Mouse (Mus musculus): ENCODE data around the gene Hspa5. TPM values are rescaled to one million over a fixed set of nuclear protein-coding genes. Genes with fewer than 3 reads are reported as not detected.
"Not testable (repeated sequence)": the region's sequence is repeated elsewhere in the genome, so short reads cannot be mapped to it uniquely, and the experiment has no call there.

Gene Hspa5
- total and polyA plus RNA-seq, 3 experiments, result 427 to 818 (median 752) TPM

GRCm38 (mm10) chr2:34805364-34805950 is 33.7 kb downstream of the Hspa5 start:
- H3K27ac ChIP-seq, result no peak overlapping the region; the same call in 1 of the 2 replicates
- H3K4me3 ChIP-seq, result no peak overlapping the region
- intact Hi-C loops (cut with DNase I), result loop anchor here (5.0 kb wide), 1 partner anchor 67 kb away; the partner anchor contains the start of genes Cutal and Psmd5
- H3K27me3 ChIP-seq (ENCODE audit: control insufficient read depth, insufficient read depth, low read length), result no peaks in the 10 kb centered on the region
- no peak for DNase-seq
- H3K9ac ChIP-seq (ENCODE audit: low read depth, low read length), result no peak overlapping the region
- peaks cover 10% of the 10 kb centered on the region for H3K4me1 ChIP-seq (ENCODE audit: control insufficient read depth, insufficient read depth, low read length)
- peaks cover 45% of the 10 kb centered on the region for H3K36me3 ChIP-seq (ENCODE audit: control insufficient read depth, insufficient read depth, low read length)
- peaks cover 9% of the 10 kb centered on the region for H3K79me2 ChIP-seq (replicated peaks; ENCODE audit: control insufficient read depth, insufficient read depth, low read length)
- TF ChIP-seq EP300 (IDR thresholded peaks at IDR 0.05; ENCODE audit: insufficient read depth, low read depth, low read length) (no peak), POLR2A (IDR thresholded peaks at IDR 0.05; ENCODE audit: insufficient read depth, low read depth, low read length) (no peak), CTCF (IDR thresholded peaks at IDR 0.05) (no peak)
- WGBS, result 75% methylated on average over 10 of the region's 10 CpGs

GRCm38 (mm10) chr2:34808057-34808456 is 36.3 kb downstream of the Hspa5 start:
- Histone ChIP-seq H3K4me1 (ENCODE audit: control insufficient read depth, insufficient read depth, low read length) (peaks cover 10% of the 10 kb centered on the region), H3K4me3 (no peak overlapping the region), H3K36me3 (ENCODE audit: control insufficient read depth, insufficient read depth, low read length) (peaks cover 54% of the 10 kb centered on the region), H3K9ac (ENCODE audit: low read depth, low read length) (no peak overlapping the region), H3K27me3 (ENCODE audit: control insufficient read depth, insufficient read depth, low read length) (no peaks in the 10 kb centered on the region), H3K27ac (no peak overlapping the region), H3K79me2 (replicated peaks; ENCODE audit: control insufficient read depth, insufficient read depth, low read length) (peaks cover 11% of the 10 kb centered on the region)
- TF ChIP-seq POLR2A (IDR thresholded peaks at IDR 0.05; ENCODE audit: insufficient read depth, low read depth, low read length), result no peak
- no peak for TF ChIP-seq EP300 (IDR thresholded peaks at IDR 0.05; ENCODE audit: insufficient read depth, low read depth, low read length)
- intact Hi-C loops (cut with DNase I), result loop anchor here (5.0 kb wide), 1 partner anchor 64 kb away; the partner anchor contains the start of genes Cutal and Psmd5
- no peak for DNase-seq
- 62% methylated on average over 2 of the region's 2 CpGs for WGBS

GRCm38 (mm10) chr2:34809568-34809967 is 37.8 kb downstream of the Hspa5 start:
- intact Hi-C loops (cut with DNase I), result loop anchor here (5.0 kb wide), 1 partner anchor 63 kb away; the partner anchor contains the start of genes Cutal and Psmd5
- 84% methylated on average over 1 of the region's 1 CpGs for WGBS
- Histone ChIP-seq H3K36me3 (ENCODE audit: control insufficient read depth, insufficient read depth, low read length) (peaks cover 51% of the 10 kb centered on the region), H3K79me2 (replicated peaks; ENCODE audit: control insufficient read depth, insufficient read depth, low read length) (peaks cover 6% of the 10 kb centered on the region; the same call in 1 of the 2 replicates), H3K4me1 (ENCODE audit: control insufficient read depth, insufficient read depth, low read length) (peaks cover 3% of the 10 kb centered on the region; the same call in 1 of the 2 replicates), H3K9ac (ENCODE audit: low read depth, low read length) (no peak overlapping the region), H3K4me3 (no peak overlapping the region), H3K27ac (no peak overlapping the region), H3K27me3 (ENCODE audit: control insufficient read depth, insufficient read depth, low read length) (no peaks in the 10 kb centered on the region)
- TF ChIP-seq EP300 (IDR thresholded peaks at IDR 0.05; ENCODE audit: insufficient read depth, low read depth, low read length) (no peak), CTCF (IDR thresholded peaks at IDR 0.05) (no peak), POLR2A (IDR thresholded peaks at IDR 0.05; ENCODE audit: insufficient read depth, low read depth, low read length) (no peak)
- no peak for DNase-seq

GRCm38 (mm10) chr2:34810775-34811174 is 39.0 kb downstream of the Hspa5 start:
- no peak for DNase-seq
- WGBS, result 84% methylated on average over 3 of the region's 3 CpGs
- intact Hi-C loops (cut with DNase I), result no loop called here
- Histone ChIP-seq H3K79me2 (replicated peaks; ENCODE audit: control insufficient read depth, insufficient read depth, low read length) (peaks cover 5% of the 10 kb centered on the region; the same call in 1 of the 2 replicates), H3K4me3 (no peak overlapping the region), H3K36me3 (ENCODE audit: control insufficient read depth, insufficient read depth, low read length) (peaks cover 48% of the 10 kb centered on the region), H3K4me1 (ENCODE audit: control insufficient read depth, insufficient read depth, low read length) (peaks cover under 1% of the 10 kb centered on the region; the same call in 1 of the 2 replicates), H3K27me3 (ENCODE audit: control insufficient read depth, insufficient read depth, low read length) (no peaks in the 10 kb centered on the region), H3K9ac (ENCODE audit: low read depth, low read length) (no peak overlapping the region), H3K27ac (no peak overlapping the region)
- TF ChIP-seq POLR2A (IDR thresholded peaks at IDR 0.05; ENCODE audit: insufficient read depth, low read depth, low read length) (no peak), CTCF (IDR thresholded peaks at IDR 0.05) (no peak), EP300 (IDR thresholded peaks at IDR 0.05; ENCODE audit: insufficient read depth, low read depth, low read length) (no peak)

GRCm38 (mm10) chr2:34812706-34813105 is 40.9 kb downstream of the Hspa5 start:
- H3K79me2 ChIP-seq (replicated peaks; ENCODE audit: control insufficient read depth, insufficient read depth, low read length), result peaks cover 3% of the 10 kb centered on the region; the same call in 1 of the 2 replicates
- intact Hi-C loops (cut with DNase I), result no loop called here
- H3K4me3 ChIP-seq, result no peak overlapping the region
- no peaks in the 10 kb centered on the region; the same call in 1 of the 2 replicates for H3K4me1 ChIP-seq (ENCODE audit: control insufficient read depth, insufficient read depth, low read length)
- no peak overlapping the region for H3K9ac ChIP-seq (ENCODE audit: low read depth, low read length)
- no peaks in the 10 kb centered on the region for H3K27me3 ChIP-seq (ENCODE audit: control insufficient read depth, insufficient read depth, low read length)
- DNase-seq, result no peak
- H3K27ac ChIP-seq, result no peak overlapping the region
- peaks cover 30% of the 10 kb centered on the region for H3K36me3 ChIP-seq (ENCODE audit: control insufficient read depth, insufficient read depth, low read length)
- WGBS, result 62% methylated on average over 7 of the region's 7 CpGs
- no peak for TF ChIP-seq EP300 (IDR thresholded peaks at IDR 0.05; ENCODE audit: insufficient read depth, low read depth, low read length)
- TF ChIP-seq CTCF (IDR thresholded peaks at IDR 0.05), result no peak

- H3K9ac ChIP-seq (ENCODE audit: low read depth, low read length); H3K27ac ChIP-seq; DNase-seq; H3K4me3 ChIP-seq; H3K4me1 ChIP-seq (ENCODE audit: control insufficient read depth, insufficient read depth, low read length); H3K27me3 ChIP-seq (ENCODE audit: control insufficient read depth, insufficient read depth, low read length); intact Hi-C loops (cut with DNase I); H3K79me2 ChIP-seq (replicated peaks; ENCODE audit: control insufficient read depth, insufficient read depth, low read length): not testable (repeated sequence)
- 91% methylated on average over 2 of the region's 2 CpGs for WGBS
- peaks cover 17% of the 10 kb centered on the region for H3K36me3 ChIP-seq (ENCODE audit: control insufficient read depth, insufficient read depth, low read length)
Observed at GRCm38 (mm10) chr2:34815893-34816292, 44.1 kb downstream of the Hspa5 start.
